Mouse (Mus musculus) spleen, adult 2 months (tissue): ENCODE measurements at regions not wholly inside any gene's neighbourhood (a gene's known extent, or its start where the extent isn't known, plus 50 kb on each side); places are given as distances from the start of the nearest gene placed in this dataset.

Source experiments
- CTCF ChIP-seq: fragments of 200-500 bp; IDR thresholded peaks from 2 replicates; pipeline ENCODE4 v1.5.1; 2011; ENCODE audit warnings: mild to moderate bottlenecking, inconsistent platforms; ENCODE audit not compliant: insufficient read depth, insufficient read length, insufficient replicate concordance; ENCODE audit errors: extremely low read depth
- POLR2A ChIP-seq: fragments of 200-500 bp; IDR thresholded peaks from 2 replicates; pipeline ENCODE4 v1.6.1; 2011; ENCODE audit warnings: low read depth, low read length, inconsistent platforms

- TF ChIP-seq POLR2A = no peak
- no peak for TF ChIP-seq CTCF
Observed at GRCm38 (mm10) chr9:122678001-122678696, 69.0 kb upstream of the Topaz1 start.
